Mouse (Mus musculus) midbrain, embryonic 15.5 days (tissue): ENCODE results near the gene Cnp. TPM values are rescaled to one million over a fixed set of nuclear protein-coding genes. Genes with fewer than 3 reads are reported as not detected.

ENCODE experiments used
- ATAC-seq: fragments of 200-750 bp; cut with Nextera tagmentation; replicated peaks from 2 replicates; pipeline ENCODE4 v1.8.0; 2017; ENCODE audit warnings: moderate TSS enrichment
- H3K27ac ChIP-seq: fragments of 300-500 bp; sonication (generic); 2 replicates; pipeline ENCODE4 v1.5.1; 2015; ENCODE audit warnings: mild to moderate bottlenecking, inconsistent platforms
- H3K27me3 ChIP-seq: fragments of 300-500 bp; sonication (generic); replicated peaks from 2 replicates; pipeline ENCODE4 v1.6.1; 2015; ENCODE audit warnings: inconsistent platforms
- H3K36me3 ChIP-seq: fragments of 300-500 bp; sonication (generic); replicated peaks from 2 replicates; pipeline ENCODE4 v1.6.1; 2015; ENCODE audit warnings: inconsistent platforms
- H3K4me1 ChIP-seq: fragments of 300-500 bp; sonication (generic); 2 replicates; pipeline ENCODE4 v1.6.1; 2015; ENCODE audit warnings: inconsistent platforms
- H3K4me2 ChIP-seq: fragments of 300-500 bp; sonication (generic); 2 replicates; pipeline ENCODE4 v1.6.1; 2015; ENCODE audit warnings: inconsistent platforms, mild to moderate bottlenecking, moderate library complexity
- H3K4me3 ChIP-seq: fragments of 300-500 bp; sonication (generic); 2 replicates; pipeline ENCODE4 v1.5.1; 2015; ENCODE audit warnings: mild to moderate bottlenecking, inconsistent platforms
- H3K9ac ChIP-seq: fragments of 300-500 bp; sonication (generic); 2 replicates; pipeline ENCODE4 v1.6.1; 2015; ENCODE audit warnings: mild to moderate bottlenecking, inconsistent platforms
- H3K9me3 ChIP-seq: fragments of 300-500 bp; sonication (generic); 2 replicates; pipeline ENCODE4 v1.6.1; 2016; ENCODE audit warnings: inconsistent platforms
- WGBS: fragments of 180-500 bp; shearing (Covaris S2); methylation state at CpG from one replicate; pipeline ENCODE4 v1.1.7; 2015; ENCODE audit warnings: mixed read lengths; 5-methylcytosine and 5-hydroxymethylcytosine counted together
- polyA plus RNA-seq: library from polyadenylated mRNA; unstranded; fragments of >200 nt; fragmentation: Nextera tagmentation; extraction: Ambion mirVana; gene quantifications from 2 replicates; pipeline ENCODE4 v1.2.1, GENCODE M21; 2015

Gene Cnp
- polyA plus RNA-seq, 1 experiment from 2014 or later = 38.3 TPM

DNA sequence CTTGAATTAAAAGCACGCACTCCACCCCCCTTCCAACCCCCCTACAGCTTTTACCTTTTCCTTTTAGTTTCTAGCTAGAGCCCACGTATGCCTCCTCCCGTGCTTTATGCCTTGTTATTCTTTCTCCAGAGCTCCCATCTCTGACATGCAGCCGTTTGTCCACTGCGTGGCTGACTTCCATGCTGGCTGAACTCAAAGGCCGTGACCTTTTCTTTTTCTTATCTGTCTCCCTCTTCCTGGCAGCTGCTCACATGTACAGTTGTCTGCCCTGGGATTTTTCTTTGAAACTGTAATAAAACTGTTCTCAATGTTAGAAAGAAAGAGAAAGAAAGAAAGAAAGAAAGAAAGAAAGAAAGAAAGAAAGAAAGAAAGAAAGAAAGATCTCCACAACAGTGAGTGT is 33.7 kb upstream of the Cnp start:
- no peak overlapping the region for H3K9ac ChIP-seq
- no peak overlapping the region for H3K4me2 ChIP-seq
- H3K4me3 ChIP-seq = no peak overlapping the region
- H3K27me3 ChIP-seq = no peaks in the 10 kb centered on the region
- H3K27ac ChIP-seq = no peak overlapping the region
- ATAC-seq = no peak
- no peaks in the 10 kb centered on the region for H3K36me3 ChIP-seq
- H3K4me1 ChIP-seq = peaks cover 14% of the 10 kb centered on the region
- no peaks in the 10 kb centered on the region for H3K9me3 ChIP-seq
- WGBS = 60% methylated on average over 6 of the region's 6 CpGs

DNA sequence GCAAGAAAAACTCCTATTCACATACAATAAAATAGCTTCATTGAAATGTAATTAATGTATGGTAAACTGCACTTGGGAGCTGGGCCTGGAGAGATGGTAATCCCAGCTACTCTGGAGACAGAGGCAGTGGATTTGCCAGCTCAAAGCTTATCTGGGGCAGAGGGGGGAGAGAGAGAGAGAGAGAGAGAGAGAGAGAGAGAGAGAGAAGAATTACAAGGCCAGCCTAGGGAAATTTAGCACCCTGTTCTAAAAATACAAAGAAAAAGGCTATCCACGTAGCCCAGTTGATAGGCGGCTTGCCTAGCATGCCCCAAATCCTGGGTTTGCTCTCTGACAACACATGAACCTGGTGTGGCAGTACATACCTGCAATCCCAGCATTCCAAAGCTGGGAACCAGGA is 33.1 kb upstream of the Cnp start:
- H3K27ac ChIP-seq = no peak overlapping the region
- no peak for ATAC-seq
- no peak overlapping the region for H3K4me3 ChIP-seq
- no peak overlapping the region for H3K9ac ChIP-seq
- H3K27me3 ChIP-seq = no peaks in the 10 kb centered on the region
- peaks cover 18% of the 10 kb centered on the region for H3K4me1 ChIP-seq
- no peaks in the 10 kb centered on the region for H3K9me3 ChIP-seq
- H3K36me3 ChIP-seq = no peaks in the 10 kb centered on the region
- no peak overlapping the region for H3K4me2 ChIP-seq
- WGBS = 88% methylated on average over 2 of the region's 2 CpGs

DNA sequence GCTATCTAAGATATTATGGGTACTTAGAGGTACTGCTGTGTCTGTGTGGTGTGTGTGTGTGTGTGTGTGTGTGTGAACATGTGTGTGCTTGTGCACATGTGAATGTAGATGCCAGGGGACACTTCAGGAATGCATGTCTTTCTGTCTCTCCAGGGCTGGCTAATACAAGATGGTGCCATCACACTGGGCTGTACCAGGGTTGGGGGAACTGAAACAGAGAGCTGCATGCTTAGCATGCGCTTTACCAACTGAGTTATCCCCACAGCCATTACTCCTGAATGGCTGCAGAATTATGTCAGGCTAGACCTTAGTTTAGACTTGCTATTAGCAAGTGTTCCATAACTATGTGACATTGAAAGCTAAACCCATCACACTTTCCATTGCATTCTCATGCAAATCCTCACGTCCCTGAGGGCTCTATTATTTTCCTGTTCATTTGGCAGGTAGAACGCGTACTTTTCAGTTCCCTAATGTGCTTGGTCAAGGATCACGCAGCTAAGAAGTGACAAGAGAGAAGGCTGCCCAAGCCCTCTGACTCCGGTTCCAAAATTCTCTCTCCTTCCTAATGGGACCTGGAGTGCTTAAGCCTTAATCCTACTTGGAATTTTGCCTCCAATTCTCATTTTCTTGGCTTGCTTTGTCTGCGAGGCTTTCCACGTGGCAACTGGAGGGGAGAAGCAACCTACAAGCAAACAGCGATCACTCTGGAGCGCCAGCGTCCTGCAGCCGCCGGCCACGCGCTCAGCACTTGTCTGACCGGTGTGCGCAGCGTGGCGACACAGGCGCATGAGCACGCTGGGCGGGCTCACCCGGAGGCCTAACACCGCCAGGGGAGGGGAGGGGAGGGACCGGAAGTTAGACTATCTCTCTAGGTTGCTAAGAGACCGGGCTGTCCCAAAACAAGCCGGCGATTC is 29.6 kb upstream of the Cnp start, which contains the start of gene Ttc25:
Gene Ttc25, plus strand, starts transcription at position 776 of the 914 bp plus-strand sequence.
- peak within 1 kb of the TSS; percentile 82 for H3K4me2 ChIP-seq
- no peaks in the 10 kb centered on the region for H3K36me3 ChIP-seq
- H3K27ac ChIP-seq = peak within 1 kb of the TSS; percentile 81
- no peaks in the 10 kb centered on the region for H3K9me3 ChIP-seq
- H3K4me1 ChIP-seq = peaks cover 18% of the 10 kb centered on the region
- 3% methylated on average over 28 of the region's 28 CpGs for WGBS
- 0 out of 2 replicates have a peak, but pooled peaks cover 3% of the 10 kb centered on the region for H3K27me3 ChIP-seq
- H3K9ac ChIP-seq = peak within 1 kb of the TSS; percentile 54
- H3K4me3 ChIP-seq = peak within 1 kb of the TSS; percentile 48
- peak; percentile 98 for ATAC-seq

DNA sequence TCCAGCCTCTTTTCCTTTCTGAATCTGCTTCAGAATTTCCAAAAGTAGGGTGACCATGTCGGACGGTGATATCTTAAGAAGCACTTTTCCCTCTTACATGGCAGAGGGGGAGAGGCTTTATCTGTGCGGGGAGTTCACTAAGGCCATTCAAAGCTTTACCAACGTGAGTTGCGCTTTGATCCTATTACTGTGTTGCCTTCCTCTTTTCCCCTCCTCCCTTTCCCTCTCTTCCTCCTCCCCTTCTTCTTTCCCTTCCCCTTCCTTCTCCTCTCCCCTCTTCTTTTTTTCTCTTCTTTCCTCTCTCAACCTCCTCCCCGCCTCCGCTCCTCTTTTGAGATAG is 29.0 kb upstream of the Cnp start:
- H3K36me3 ChIP-seq = no peaks in the 10 kb centered on the region
- H3K27me3 ChIP-seq = 0 out of 2 replicates have a peak, but pooled peaks cover 3% of the 10 kb centered on the region
- WGBS = 27% methylated on average over 7 of the region's 7 CpGs
- peak overlapping the region; percentile 82 for H3K4me2 ChIP-seq
- H3K9me3 ChIP-seq = no peaks in the 10 kb centered on the region
- peaks cover 18% of the 10 kb centered on the region for H3K4me1 ChIP-seq
- ATAC-seq = no peak
- peak overlapping the region; percentile 81 for H3K27ac ChIP-seq
- peak overlapping the region; percentile 54 for H3K9ac ChIP-seq
- peak overlapping the region; percentile 48 for H3K4me3 ChIP-seq

DNA sequence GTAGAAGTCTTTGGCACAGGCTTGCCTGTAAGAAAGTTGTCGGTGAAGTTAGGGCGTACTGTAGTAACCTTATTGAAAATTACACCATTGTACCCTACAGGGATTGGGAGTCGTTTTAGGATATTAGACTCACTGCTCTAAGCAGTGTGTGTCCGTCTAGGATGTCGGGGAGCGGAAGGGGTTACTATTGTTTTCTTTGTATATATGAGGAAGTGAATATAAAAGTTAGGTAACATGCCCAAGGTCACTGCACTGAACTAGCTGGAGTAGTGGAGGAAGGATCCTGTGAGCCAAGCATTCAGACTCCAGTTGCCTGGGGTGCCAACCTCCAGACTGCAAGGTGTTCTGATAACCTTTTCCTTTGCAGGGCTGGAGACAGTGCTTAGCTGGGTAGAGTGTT is 27.7 kb upstream of the Cnp start:
- Histone ChIP-seq H3K4me2 (no peak overlapping the region), H3K27me3 (0 out of 2 replicates have a peak, but pooled peaks cover 3% of the 10 kb centered on the region), H3K4me1 (peaks cover 18% of the 10 kb centered on the region), H3K9ac (no peak overlapping the region), H3K36me3 (no peaks in the 10 kb centered on the region), H3K27ac (no peak overlapping the region), H3K4me3 (no peak overlapping the region), H3K9me3 (no peaks in the 10 kb centered on the region)
- no peak for ATAC-seq
- 87% methylated on average over 6 of the region's 6 CpGs for whole genome bisulfite sequencing

DNA sequence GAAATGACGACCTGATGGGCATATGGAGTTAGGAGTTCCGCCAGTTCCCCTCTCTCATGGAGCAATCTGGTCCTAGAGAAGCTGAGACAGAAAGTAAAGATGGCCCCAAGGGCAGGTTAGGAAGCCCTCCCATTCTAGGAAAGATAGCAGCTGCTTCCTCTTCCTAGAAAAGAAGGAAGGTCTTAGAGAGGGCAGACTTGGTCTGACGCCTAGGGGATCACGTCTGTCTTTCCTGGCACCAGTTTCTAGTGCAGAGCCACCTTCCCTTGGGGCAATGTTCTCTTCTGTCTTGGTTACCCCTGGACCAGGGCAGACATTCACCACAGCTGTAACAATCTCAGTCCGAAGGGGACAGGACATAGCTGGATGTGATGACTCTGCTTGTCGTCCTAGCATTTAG is 26.6 kb upstream of the Cnp start:
- Histone ChIP-seq H3K36me3 (no peaks in the 10 kb centered on the region), H3K27ac (no peak overlapping the region), H3K9me3 (no peaks in the 10 kb centered on the region), H3K9ac (no peak overlapping the region), H3K4me3 (no peak overlapping the region), H3K4me2 (no peak overlapping the region), H3K4me1 (peaks cover 18% of the 10 kb centered on the region), H3K27me3 (0 out of 2 replicates have a peak, but pooled peaks cover 3% of the 10 kb centered on the region)
- ATAC-seq = no peak
- 88% methylated on average over 6 of the region's 6 CpGs for WGBS

DNA sequence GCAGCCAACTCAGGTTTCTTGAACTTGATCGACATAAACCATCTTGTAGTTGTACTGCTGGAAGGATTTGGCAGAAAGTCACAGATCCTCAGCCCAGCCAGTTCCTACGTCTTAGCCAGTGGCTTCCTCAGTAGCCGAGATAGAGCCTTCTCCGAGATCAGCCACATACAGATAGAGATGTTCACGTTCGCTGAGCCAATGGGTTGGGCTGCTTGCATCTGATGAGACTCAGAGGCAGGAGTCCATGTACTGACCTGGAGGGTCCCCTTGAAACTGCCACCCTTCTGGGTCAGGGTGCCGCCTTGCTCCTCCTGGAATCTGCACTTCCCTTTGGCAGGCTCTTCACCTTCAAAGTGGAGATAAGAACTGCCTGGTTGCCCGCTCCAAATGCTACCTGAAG is 25.2 kb upstream of the Cnp start:
- no peak for ATAC-seq
- no peaks in the 10 kb centered on the region for H3K36me3 ChIP-seq
- H3K4me2 ChIP-seq = no peak overlapping the region
- 82% methylated on average over 8 of the region's 8 CpGs for WGBS
- 0 out of 2 replicates have a peak, but pooled peaks cover 3% of the 10 kb centered on the region for H3K27me3 ChIP-seq
- no peak overlapping the region for H3K9ac ChIP-seq
- H3K27ac ChIP-seq = no peak overlapping the region
- H3K4me1 ChIP-seq = peaks cover 18% of the 10 kb centered on the region
- no peak overlapping the region for H3K4me3 ChIP-seq
- no peaks in the 10 kb centered on the region for H3K9me3 ChIP-seq

DNA sequence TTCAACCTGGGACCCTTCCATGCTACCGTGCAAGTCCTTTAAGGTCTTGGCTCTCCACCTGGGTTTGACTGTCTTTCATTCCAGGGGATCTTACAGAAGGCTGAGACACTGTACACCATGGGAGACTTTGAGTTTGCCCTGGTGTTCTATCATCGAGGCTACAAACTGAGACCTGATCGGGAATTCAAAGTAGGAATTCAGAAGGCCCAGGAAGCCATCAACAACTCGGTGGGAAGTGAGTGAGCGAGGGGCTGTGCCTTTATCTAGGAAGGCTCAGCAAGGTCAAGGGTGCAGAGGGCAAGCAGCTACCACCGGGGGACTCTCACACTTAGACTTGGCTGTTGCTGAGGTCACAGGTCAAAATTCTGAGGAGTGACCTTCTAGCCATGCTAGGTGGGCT is 24.6 kb upstream of the Cnp start:
- no peaks in the 10 kb centered on the region for H3K9me3 ChIP-seq
- WGBS = 77% methylated on average over 6 of the region's 6 CpGs
- 0 out of 2 replicates have a peak, but pooled peaks cover 3% of the 10 kb centered on the region for H3K27me3 ChIP-seq
- H3K9ac ChIP-seq = no peak overlapping the region
- no peak overlapping the region for H3K27ac ChIP-seq
- no peak overlapping the region for H3K4me2 ChIP-seq
- no peaks in the 10 kb centered on the region for H3K36me3 ChIP-seq
- ATAC-seq = no peak
- H3K4me1 ChIP-seq = peaks cover 11% of the 10 kb centered on the region
- no peak overlapping the region for H3K4me3 ChIP-seq

DNA sequence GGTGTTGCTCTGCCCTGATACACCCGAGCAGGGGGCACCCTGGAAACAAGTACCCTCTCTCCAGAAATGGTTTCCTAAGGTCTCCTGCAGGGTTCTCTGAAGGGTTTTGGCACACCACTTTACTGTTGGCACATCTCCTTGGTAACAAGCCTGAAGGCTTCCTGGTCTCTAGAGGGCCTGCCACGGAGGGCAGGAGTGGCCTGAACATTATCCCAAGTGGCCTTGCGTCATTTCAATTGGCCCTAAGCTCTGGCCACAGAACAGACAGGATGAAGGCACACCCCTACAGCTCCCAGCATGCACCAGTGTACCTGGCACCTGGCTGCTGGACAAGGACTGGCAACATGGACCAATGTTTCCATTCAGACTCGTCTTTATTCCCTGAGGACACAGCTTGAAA is 21.9 kb upstream of the Cnp start:
- Histone ChIP-seq H3K9me3 (no peaks in the 10 kb centered on the region), H3K9ac (no peak overlapping the region), H3K4me1 (no peaks in the 10 kb centered on the region), H3K36me3 (no peaks in the 10 kb centered on the region), H3K27me3 (0 out of 2 replicates have a peak, but pooled peaks cover 2% of the 10 kb centered on the region), H3K4me3 (no peak overlapping the region), H3K4me2 (no peak overlapping the region), H3K27ac (no peak overlapping the region)
- ATAC-seq = no peak
- WGBS = 87% methylated on average over 4 of the region's 4 CpGs

DNA sequence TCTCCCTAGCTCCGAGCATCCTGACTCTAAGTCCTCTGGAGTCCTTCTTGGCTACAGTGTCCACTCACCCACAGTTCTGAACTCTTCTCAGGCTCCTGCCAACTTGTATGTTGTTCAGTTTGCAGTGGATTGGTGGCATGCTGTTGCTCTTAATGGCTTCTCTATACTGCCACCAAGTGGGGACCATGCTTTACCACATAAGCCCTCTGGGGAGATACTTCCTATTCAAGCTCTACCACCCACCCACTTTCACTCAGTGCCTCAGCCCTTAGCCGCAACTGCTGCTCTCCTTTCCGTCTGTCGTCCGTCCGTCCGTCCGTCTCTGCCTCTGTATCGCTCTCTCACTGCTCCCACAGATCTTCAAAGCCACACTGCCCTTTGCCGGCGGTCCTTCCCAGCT is 19.1 kb upstream of the Cnp start:
- no peaks in the 10 kb centered on the region for H3K9me3 ChIP-seq
- no peak for ATAC-seq
- 22% methylated on average over 11 of the region's 11 CpGs for WGBS
- H3K27me3 ChIP-seq = no peaks in the 10 kb centered on the region
- peak overlapping the region; percentile 33 for H3K4me2 ChIP-seq
- H3K4me1 ChIP-seq = no peaks in the 10 kb centered on the region
- no peak overlapping the region for H3K4me3 ChIP-seq
- H3K9ac ChIP-seq = peak overlapping the region; percentile 16; the same call in 1 of the 2 replicates
- no peak overlapping the region for H3K27ac ChIP-seq
- H3K36me3 ChIP-seq = no peaks in the 10 kb centered on the region

DNA sequence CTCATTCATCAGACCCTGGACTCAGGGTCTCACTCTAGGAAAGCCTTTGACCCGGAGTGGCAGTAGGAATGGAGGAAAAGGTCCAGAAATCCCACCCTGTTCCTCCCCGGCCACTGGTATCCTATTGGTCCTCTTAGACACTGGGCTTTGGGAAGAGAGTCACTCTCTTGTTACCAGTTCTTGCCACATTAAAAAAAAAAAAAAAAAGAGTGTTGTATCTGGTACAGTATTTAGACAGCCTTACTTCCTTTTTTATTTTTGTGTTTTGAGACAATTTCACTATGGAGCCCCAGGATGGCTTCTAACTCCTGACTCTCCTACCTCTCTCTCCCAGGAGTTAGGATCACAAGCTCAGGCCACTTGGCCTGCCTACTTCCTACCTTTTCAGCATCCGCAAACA is 17.1 kb upstream of the Cnp start:
- no peak overlapping the region for H3K4me3 ChIP-seq
- H3K4me1 ChIP-seq = no peaks in the 10 kb centered on the region
- H3K27me3 ChIP-seq = no peaks in the 10 kb centered on the region
- no peak for ATAC-seq
- no peaks in the 10 kb centered on the region for H3K36me3 ChIP-seq
- H3K9me3 ChIP-seq = no peaks in the 10 kb centered on the region
- WGBS = 81% methylated on average over 3 of the region's 3 CpGs
- no peak overlapping the region for H3K27ac ChIP-seq
- H3K4me2 ChIP-seq = no peak overlapping the region
- H3K9ac ChIP-seq = no peak overlapping the region

DNA sequence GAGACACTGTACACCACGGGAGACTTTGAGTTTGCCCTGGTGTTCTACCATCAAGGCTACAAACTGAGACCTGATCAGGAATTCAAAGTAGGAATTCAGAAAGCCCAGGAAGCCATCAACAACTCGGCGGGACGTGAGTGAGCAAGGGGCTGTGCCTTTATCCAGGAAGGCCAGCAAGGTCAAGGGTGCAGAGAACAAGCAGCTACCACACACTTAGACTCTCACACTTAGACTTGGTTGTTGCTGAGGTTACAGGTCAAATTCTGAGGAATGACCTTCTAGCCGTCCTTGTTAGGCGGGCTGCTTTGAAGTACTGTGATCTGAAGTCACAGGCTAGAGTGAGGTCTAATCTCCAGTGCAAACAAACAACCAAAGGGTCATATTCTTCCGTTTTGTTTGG is 15.2 kb upstream of the Cnp start:
- Histone ChIP-seq H3K4me2 (no peak overlapping the region), H3K36me3 (no peaks in the 10 kb centered on the region), H3K4me1 (no peaks in the 10 kb centered on the region), H3K9ac (no peak overlapping the region), H3K4me3 (no peak overlapping the region), H3K27me3 (no peaks in the 10 kb centered on the region), H3K27ac (no peak overlapping the region), H3K9me3 (no peaks in the 10 kb centered on the region)
- no peak for ATAC-seq
- 39% methylated on average over 7 of the region's 7 CpGs for WGBS

DNA sequence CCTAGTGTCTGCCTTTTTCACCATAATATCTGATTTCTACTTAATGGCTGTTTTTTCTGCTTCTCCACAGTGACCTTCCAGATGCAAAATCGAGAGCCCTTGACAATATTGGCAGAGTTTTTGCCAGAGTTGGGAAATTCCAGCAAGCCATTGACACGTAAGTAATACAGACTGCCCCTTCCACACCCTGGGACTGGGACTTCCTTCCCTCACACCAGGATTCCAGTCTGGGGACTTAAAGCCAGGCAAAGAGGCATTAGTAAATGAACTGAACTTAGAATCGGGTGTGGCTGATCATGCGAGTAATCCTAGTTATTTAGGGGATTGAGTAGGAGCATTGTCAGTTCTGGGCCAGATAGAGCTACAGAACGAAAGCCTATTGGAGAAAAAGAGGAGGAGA is 13.0 kb upstream of the Cnp start:
- Histone ChIP-seq H3K4me1 (no peaks in the 10 kb centered on the region), H3K4me2 (no peak overlapping the region), H3K9ac (no peak overlapping the region), H3K4me3 (no peak overlapping the region), H3K27ac (no peak overlapping the region), H3K36me3 (no peaks in the 10 kb centered on the region), H3K27me3 (no peaks in the 10 kb centered on the region), H3K9me3 (no peaks in the 10 kb centered on the region)
- ATAC-seq = no peak
- 56% methylated on average over 5 of the region's 5 CpGs for WGBS
